Mouse (Mus musculus) kidney, adult 9 months (tissue): ENCODE measurements at regions not wholly inside any gene's neighbourhood (a gene's known extent, or its start where the extent isn't known, plus 50 kb on each side); places are given as distances from the start of the nearest gene placed in this dataset.

Source experiments
- DNase-seq: peaks from one replicate; pipeline ENCODE4 v3.0.0; 2022

GRCm38 (mm10) chr12:43123160-43123559 lies 1087.0 kb downstream of the Dnajb9 start:
- DNase-seq, result no peak

DNA sequence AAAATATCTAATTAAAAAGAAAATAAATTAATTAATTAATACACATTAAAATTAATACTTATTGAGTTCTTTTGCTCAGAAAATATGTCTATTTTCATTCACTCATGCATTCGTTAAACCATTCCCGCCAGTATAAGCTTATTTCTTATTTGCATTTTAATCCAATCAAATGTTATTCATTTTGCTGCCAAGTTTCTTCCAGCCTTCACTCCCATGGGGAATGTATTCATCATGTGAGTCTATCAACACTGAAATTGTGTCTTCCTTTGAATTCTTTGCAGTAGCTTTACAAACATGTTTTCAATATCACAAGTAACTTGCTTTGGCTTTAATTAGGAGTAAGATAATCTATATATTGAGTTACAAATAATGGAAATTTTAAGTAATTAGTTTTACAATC lies 1098.0 kb downstream of the Dnajb9 start:
- no peak for DNase-seq

DNA sequence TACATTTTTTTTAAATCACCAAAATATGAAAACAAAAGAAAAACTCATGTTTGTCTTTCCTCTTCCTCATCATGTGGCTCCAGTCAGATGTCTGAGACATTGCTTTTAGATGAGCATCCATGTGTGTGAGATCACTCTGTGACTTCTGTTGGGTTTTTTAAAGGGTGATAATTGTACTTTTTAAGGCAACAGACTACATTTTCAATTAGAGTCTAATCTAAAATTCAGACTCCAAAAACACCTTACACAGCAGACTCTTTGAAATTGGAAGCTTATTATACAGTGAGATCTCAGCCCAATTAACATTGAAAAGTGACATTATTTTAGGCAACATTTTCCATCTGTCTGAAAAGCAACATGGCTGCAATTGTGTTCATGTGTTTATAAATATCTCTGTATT lies 1110.7 kb downstream of the Dnajb9 start:
- no peak for DNase-seq

DNA sequence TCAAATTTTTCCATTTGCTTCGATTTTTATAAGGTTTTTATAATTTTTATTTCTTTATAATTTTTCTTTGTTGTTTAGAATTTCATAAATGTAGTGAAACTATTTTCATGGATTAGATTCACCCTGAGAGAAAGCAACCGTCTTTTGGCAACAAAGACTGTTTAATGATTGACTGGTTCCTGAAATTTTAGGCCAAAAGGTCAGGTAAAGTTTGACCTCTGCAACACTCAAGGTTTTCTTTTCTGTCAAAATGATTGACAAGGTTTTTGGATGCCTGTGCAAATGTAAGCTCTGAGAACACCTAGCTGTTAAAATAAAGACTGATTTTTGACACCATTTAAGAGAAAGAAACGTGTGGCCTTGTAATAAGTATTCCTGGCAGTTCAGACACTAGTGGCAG lies 1132.0 kb downstream of the Dnajb9 start:
- DNase-seq, result peak; percentile 40
